Mouse (Mus musculus): ENCODE data around the gene Gm21988.

Gene Gm21988

GRCm38 (mm10) chr11:70239541-70240279 lies at the start of gene Gm21988, which contains the start of gene Rnasek:
Gene Gm21988 (minus strand): TSS chr11:70239830.
Gene Rnasek (minus strand): TSS chr11:70239842.
- peak; percentile 66 to 82 for DNase-seq (ENCODE audit: low read depth in 2 of 2, low spot score in 2 of 2)

GRCm38 (mm10) chr11:70289236-70289635 lies 49.6 kb upstream of the Gm21988 start:
- no peak for DNase-seq (ENCODE audit: low read depth in 2 of 2, low spot score in 2 of 2)

- DNase-seq (ENCODE audit: low read depth in 2 of 2, low spot score in 2 of 2): no peak
These were observed 48.5 kb upstream of the Gm21988 start for GRCm38 (mm10) chr11:70288102-70288501.

GRCm38 (mm10) chr11:70285686-70286085 lies 46.1 kb upstream of the Gm21988 start:
- no peak for DNase-seq (ENCODE audit: low read depth in 2 of 2, low spot score in 2 of 2)

- no peak for DNase-seq (ENCODE audit: low read depth in 2 of 2, low spot score in 2 of 2)
These were observed 45.1 kb upstream of the Gm21988 start for GRCm38 (mm10) chr11:70284757-70285156.

- no peak for DNase-seq (ENCODE audit: low read depth in 2 of 2, low spot score in 2 of 2)
These were observed 44.0 kb upstream of the Gm21988 start for GRCm38 (mm10) chr11:70283666-70284065.

GRCm38 (mm10) chr11:70280441-70280840 lies 40.8 kb upstream of the Gm21988 start:
- peak in 1 of 2 experiments; percentile 34 for DNase-seq (ENCODE audit: low read depth in 2 of 2, low spot score in 2 of 2)

- DNase-seq (ENCODE audit: low read depth in 2 of 2, low spot score in 2 of 2): no peak
These were observed 39.3 kb upstream of the Gm21988 start for GRCm38 (mm10) chr11:70278961-70279360.

GRCm38 (mm10) chr11:70271641-70272040 lies 32.0 kb upstream of the Gm21988 start:
- DNase-seq (ENCODE audit: low read depth in 2 of 2, low spot score in 2 of 2): no peak

GRCm38 (mm10) chr11:70266405-70266804 lies 26.8 kb upstream of the Gm21988 start:
- no peak for DNase-seq (ENCODE audit: low read depth in 2 of 2, low spot score in 2 of 2)

- no peak for DNase-seq (ENCODE audit: low read depth in 2 of 2, low spot score in 2 of 2)
These were observed 26.2 kb upstream of the Gm21988 start for GRCm38 (mm10) chr11:70265819-70266218.

GRCm38 (mm10) chr11:70265252-70265651 lies 25.6 kb upstream of the Gm21988 start:
- DNase-seq (ENCODE audit: low read depth in 2 of 2, low spot score in 2 of 2): no peak

- DNase-seq (ENCODE audit: low read depth in 2 of 2, low spot score in 2 of 2): no peak
These were observed 19.4 kb upstream of the Gm21988 start for GRCm38 (mm10) chr11:70259035-70259434.

GRCm38 (mm10) chr11:70254931-70255531 lies 15.4 kb upstream of the Gm21988 start, which contains the start of gene Alox12:
Gene Alox12 (minus strand): TSS chr11:70255353.
- no peak for DNase-seq (ENCODE audit: low read depth in 2 of 2, low spot score in 2 of 2)

- no peak for DNase-seq (ENCODE audit: low read depth in 2 of 2, low spot score in 2 of 2)
These were observed 14.7 kb upstream of the Gm21988 start for GRCm38 (mm10) chr11:70254337-70254736.

- no peak for DNase-seq (ENCODE audit: low read depth in 2 of 2, low spot score in 2 of 2)
These were observed 12.2 kb upstream of the Gm21988 start for GRCm38 (mm10) chr11:70251853-70252252.

GRCm38 (mm10) chr11:70250150-70250549 lies 10.5 kb upstream of the Gm21988 start:
- no peak for DNase-seq (ENCODE audit: low read depth in 2 of 2, low spot score in 2 of 2)

- DNase-seq (ENCODE audit: low read depth in 2 of 2, low spot score in 2 of 2): peak; percentile 80 to 84
These were observed 7.7 kb upstream of the Gm21988 start for GRCm38 (mm10) chr11:70247136-70247845.

- no peak for DNase-seq (ENCODE audit: low read depth in 2 of 2, low spot score in 2 of 2)
These were observed 3.0 kb upstream of the Gm21988 start for GRCm38 (mm10) chr11:70242591-70242990.

GRCm38 (mm10) chr11:70238591-70239440 lies 814 bp downstream of the Gm21988 start:
- no peak for DNase-seq (ENCODE audit: low read depth in 2 of 2, low spot score in 2 of 2)
